Mouse (Mus musculus): ENCODE measurements around the gene Thg1l. TPM values are rescaled to one million over a fixed set of nuclear protein-coding genes. Genes with fewer than 3 reads are reported as not detected.

Thg1l gene
- polyA plus RNA-seq, 1 experiment, result not detected

DNA sequence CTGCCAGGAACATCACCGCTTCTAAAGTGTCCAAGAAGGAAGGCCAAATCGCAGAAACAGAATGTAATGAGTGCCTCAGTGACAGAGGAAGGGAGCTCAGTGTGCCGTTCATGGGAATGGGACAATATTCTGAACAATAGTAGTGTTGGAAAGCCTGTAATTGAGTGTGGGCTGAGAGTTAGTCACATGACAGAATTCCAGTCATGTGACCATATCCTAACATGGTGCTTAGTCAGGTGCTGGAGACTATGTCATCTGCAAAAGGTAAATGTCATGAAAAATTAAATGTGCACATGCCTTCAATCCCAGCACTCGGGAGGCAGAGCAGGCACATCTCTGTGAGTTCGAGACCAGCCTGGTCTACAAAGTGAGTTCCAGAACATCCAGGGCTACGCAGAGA, 37.3 kb downstream of the Thg1l start:
- TF ChIP-seq CTCF (IDR thresholded peaks at IDR 0.05; ENCODE audit: insufficient read depth, low read depth, low read length) (no peak), POLR2A (IDR thresholded peaks at IDR 0.05; ENCODE audit: insufficient read depth, low read depth, low read length) (no peak)
- 94% methylated on average over 6 of the region's 6 CpGs for WGBS
- H3K4me3 ChIP-seq (ENCODE audit: insufficient read depth, low read depth, low read length), result no peak overlapping the region
- no peaks in the 10 kb centered on the region for H3K4me1 ChIP-seq (ENCODE audit: control insufficient read depth, insufficient read depth, low read length)
- no peak overlapping the region for H3K27ac ChIP-seq (ENCODE audit: insufficient read depth, low read depth, low read length)

DNA sequence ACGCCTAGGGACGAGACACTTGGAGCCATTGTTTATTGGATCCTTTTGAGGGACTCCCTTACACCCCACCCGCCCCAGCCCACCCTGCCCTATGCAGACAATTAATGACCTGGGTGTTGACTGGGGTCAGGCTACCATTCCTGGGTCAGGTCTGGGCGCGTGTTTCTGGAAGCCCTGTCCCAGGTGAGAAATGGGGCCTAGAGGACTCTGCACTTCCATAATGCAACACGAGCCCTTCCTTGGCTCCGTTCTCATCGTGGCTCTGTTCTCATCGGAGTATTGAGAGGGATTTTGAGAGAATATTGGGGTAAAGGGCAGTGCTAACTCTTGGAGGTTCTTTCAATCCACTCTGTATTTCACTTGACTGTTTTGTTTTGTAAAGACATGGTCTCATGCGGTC, 39.1 kb downstream of the Thg1l start:
- TF ChIP-seq POLR2A (IDR thresholded peaks at IDR 0.05; ENCODE audit: insufficient read depth, low read depth, low read length), result no peak
- no peak for TF ChIP-seq CTCF (IDR thresholded peaks at IDR 0.05; ENCODE audit: insufficient read depth, low read depth, low read length)
- Histone ChIP-seq H3K27ac (ENCODE audit: insufficient read depth, low read depth, low read length) (no peak overlapping the region), H3K4me3 (ENCODE audit: insufficient read depth, low read depth, low read length) (no peak overlapping the region), H3K4me1 (ENCODE audit: control insufficient read depth, insufficient read depth, low read length) (peaks cover 6% of the 10 kb centered on the region)
- WGBS, result 96% methylated on average over 10 of the region's 10 CpGs

GRCm38 (mm10) chr11:45910701-45911100, 44.6 kb downstream of the Thg1l start:
- TF ChIP-seq CTCF (IDR thresholded peaks at IDR 0.05; ENCODE audit: insufficient read depth, low read depth, low read length), result no peak
- TF ChIP-seq POLR2A (IDR thresholded peaks at IDR 0.05; ENCODE audit: insufficient read depth, low read depth, low read length), result no peak
- peaks cover 11% of the 10 kb centered on the region for H3K4me1 ChIP-seq (ENCODE audit: control insufficient read depth, insufficient read depth, low read length)
- 22% methylated on average over 5 of the region's 5 CpGs for WGBS
- H3K27ac ChIP-seq (ENCODE audit: insufficient read depth, low read depth, low read length), result no peak overlapping the region
- H3K4me3 ChIP-seq (ENCODE audit: insufficient read depth, low read depth, low read length), result no peak overlapping the region

- no peak for TF ChIP-seq CTCF (IDR thresholded peaks at IDR 0.05; ENCODE audit: insufficient read depth, low read depth, low read length)
- no peak for TF ChIP-seq POLR2A (IDR thresholded peaks at IDR 0.05; ENCODE audit: insufficient read depth, low read depth, low read length)
- Histone ChIP-seq H3K4me3 (ENCODE audit: insufficient read depth, low read depth, low read length) (no peak overlapping the region), H3K27ac (ENCODE audit: insufficient read depth, low read depth, low read length) (no peak overlapping the region), H3K4me1 (ENCODE audit: control insufficient read depth, insufficient read depth, low read length) (peaks cover 11% of the 10 kb centered on the region)
- WGBS, result 98% methylated on average over 7 of the region's 7 CpGs
These were observed 46.4 kb downstream of the Thg1l start for GRCm38 (mm10) chr11:45908894-45909293.

- peaks cover 11% of the 10 kb centered on the region for H3K4me1 ChIP-seq (ENCODE audit: control insufficient read depth, insufficient read depth, low read length)
- WGBS, result 93% methylated on average over 7 of the region's 7 CpGs
- H3K27ac ChIP-seq (ENCODE audit: insufficient read depth, low read depth, low read length), result no peak overlapping the region
- H3K4me3 ChIP-seq (ENCODE audit: insufficient read depth, low read depth, low read length), result no peak overlapping the region
- TF ChIP-seq POLR2A (IDR thresholded peaks at IDR 0.05; ENCODE audit: insufficient read depth, low read depth, low read length), result no peak
- TF ChIP-seq CTCF (IDR thresholded peaks at IDR 0.05; ENCODE audit: insufficient read depth, low read depth, low read length), result no peak
These were observed 47.2 kb downstream of the Thg1l start for GRCm38 (mm10) chr11:45908070-45908469.

GRCm38 (mm10) chr11:45907301-45907700, 48.0 kb downstream of the Thg1l start:
- TF ChIP-seq POLR2A (IDR thresholded peaks at IDR 0.05; ENCODE audit: insufficient read depth, low read depth, low read length) (no peak), CTCF (IDR thresholded peaks at IDR 0.05; ENCODE audit: insufficient read depth, low read depth, low read length) (no peak)
- peaks cover 11% of the 10 kb centered on the region for H3K4me1 ChIP-seq (ENCODE audit: control insufficient read depth, insufficient read depth, low read length)
- WGBS, result 80% methylated on average over 5 of the region's 5 CpGs
- H3K27ac ChIP-seq (ENCODE audit: insufficient read depth, low read depth, low read length), result no peak overlapping the region
- no peak overlapping the region for H3K4me3 ChIP-seq (ENCODE audit: insufficient read depth, low read depth, low read length)

DNA sequence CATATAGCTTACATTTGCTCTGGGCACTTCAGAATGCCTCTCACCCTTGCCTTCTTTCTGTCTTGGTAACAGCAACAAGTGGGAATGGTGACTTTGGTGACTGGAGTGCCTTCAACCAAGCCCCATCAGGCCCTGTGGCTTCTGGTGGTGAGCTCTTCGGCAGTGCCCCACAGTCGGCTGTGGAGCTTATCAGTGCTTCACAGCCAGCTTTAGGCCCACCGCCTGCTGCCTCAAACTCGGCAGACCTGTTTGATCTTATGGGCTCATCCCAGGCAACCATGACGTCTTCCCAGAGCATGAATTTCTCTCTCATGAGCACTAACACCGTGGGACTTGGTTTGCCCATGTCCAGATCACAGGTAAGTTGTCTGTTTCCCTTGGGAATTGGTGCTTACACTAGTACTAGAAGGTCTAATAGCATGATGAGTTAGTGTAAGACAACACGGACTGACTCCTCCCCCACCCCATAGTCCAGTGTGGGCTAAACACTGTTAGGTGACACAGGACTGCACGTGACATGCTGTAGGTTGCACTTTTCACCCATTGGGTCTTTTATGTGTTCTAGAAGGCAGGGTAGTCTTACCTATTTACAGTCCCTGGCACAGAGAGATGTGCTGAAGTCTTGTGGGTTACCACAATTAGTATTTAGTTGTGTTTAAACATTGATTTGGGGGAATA, 49.0 kb downstream of the Thg1l start:
- WGBS, result 95% methylated on average over 8 of the region's 8 CpGs

DNA sequence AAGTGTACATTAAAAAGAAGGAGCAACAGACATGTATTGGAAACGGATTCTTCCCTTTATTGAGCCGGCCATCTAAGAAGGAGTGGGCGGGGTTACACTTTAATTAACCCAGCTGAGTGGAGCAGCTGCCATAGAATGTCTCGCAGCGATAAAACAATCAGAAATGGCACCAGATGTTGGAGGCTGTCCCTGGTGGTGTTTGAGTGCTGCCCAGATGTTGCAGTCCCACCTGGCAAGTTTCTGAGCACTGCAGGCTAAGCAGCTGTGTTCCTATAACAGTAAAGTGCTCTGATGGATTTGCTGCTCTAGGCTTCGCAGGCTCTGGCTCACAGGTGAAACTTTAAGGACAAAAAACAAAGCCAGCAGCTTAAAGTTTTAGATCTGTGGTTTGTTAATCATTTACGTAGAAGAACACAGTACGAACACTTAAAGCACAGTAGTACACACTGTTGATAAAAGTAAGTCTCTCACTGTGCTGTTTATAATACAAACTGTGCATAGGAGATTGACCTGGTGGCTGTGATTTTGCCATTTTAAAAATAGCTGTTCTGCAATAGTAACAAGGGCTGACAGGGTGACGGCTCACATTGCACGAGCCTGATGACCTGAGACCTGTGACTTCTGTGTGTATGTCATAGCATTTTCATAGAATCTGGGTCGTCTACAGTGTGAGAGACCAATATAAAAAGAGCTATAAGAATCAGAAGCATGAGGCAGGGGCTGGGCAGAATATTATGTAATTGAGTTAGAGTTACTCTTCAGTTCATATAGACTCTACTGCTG, 54.9 kb downstream of the Thg1l start:
- Histone ChIP-seq H3K27ac (ENCODE audit: insufficient read depth, low read depth, low read length) (no peak overlapping the region), H3K4me3 (ENCODE audit: insufficient read depth, low read depth, low read length) (no peak overlapping the region), H3K4me1 (ENCODE audit: control insufficient read depth, insufficient read depth, low read length) (peaks cover 4% of the 10 kb centered on the region; the same call in 1 of the 2 replicates)
- no peak for TF ChIP-seq POLR2A (IDR thresholded peaks at IDR 0.05; ENCODE audit: insufficient read depth, low read depth, low read length)
- no peak for TF ChIP-seq CTCF (IDR thresholded peaks at IDR 0.05; ENCODE audit: insufficient read depth, low read depth, low read length)
- 82% methylated on average over 11 of the region's 11 CpGs for WGBS

More for the DNA sequence above, 49.0 kb downstream of the Thg1l start:
- Histone ChIP-seq H3K4me1 (ENCODE audit: control insufficient read depth, insufficient read depth, low read length) (peaks cover 5% of the 10 kb centered on the region), H3K4me3 (ENCODE audit: insufficient read depth, low read depth, low read length) (no peak overlapping the region), H3K27ac (ENCODE audit: insufficient read depth, low read depth, low read length) (no peak overlapping the region)
- TF ChIP-seq CTCF (IDR thresholded peaks at IDR 0.05; ENCODE audit: insufficient read depth, low read depth, low read length), result no peak
- TF ChIP-seq POLR2A (IDR thresholded peaks at IDR 0.05; ENCODE audit: insufficient read depth, low read depth, low read length), result no peak

DNA sequence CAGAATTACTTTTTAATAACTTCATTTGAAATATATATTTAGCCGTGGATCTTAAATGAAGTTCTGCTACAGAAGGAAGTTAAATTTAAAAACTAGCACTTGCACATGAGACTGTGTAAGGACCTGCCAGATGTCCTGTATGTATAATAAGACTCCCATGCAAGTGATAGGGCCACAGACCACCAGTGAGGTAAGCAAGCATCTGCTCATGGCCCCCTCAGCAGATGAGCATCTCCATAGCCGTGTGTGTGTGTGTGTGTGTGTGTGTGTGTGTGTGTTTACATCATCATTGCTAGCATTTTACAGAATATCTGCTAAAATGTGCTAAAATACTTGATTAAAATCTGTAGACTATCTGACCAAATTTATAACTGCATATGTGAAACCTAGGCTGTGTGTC, 57.9 kb downstream of the Thg1l start:
- H3K27ac ChIP-seq (ENCODE audit: insufficient read depth, low read depth, low read length), result no peak overlapping the region
- H3K4me1 ChIP-seq (ENCODE audit: control insufficient read depth, insufficient read depth, low read length), result peaks cover 4% of the 10 kb centered on the region; the same call in 1 of the 2 replicates
- H3K4me3 ChIP-seq (ENCODE audit: insufficient read depth, low read depth, low read length), result no peak overlapping the region
- WGBS, result 80% methylated on average over 2 of the region's 2 CpGs
- TF ChIP-seq POLR2A (IDR thresholded peaks at IDR 0.05; ENCODE audit: insufficient read depth, low read depth, low read length), result no peak
- TF ChIP-seq CTCF (IDR thresholded peaks at IDR 0.05; ENCODE audit: insufficient read depth, low read depth, low read length), result no peak

Other genes with a start within 250 kb of the Thg1l start
- gene Clint1, start 103.4 kb downstream of the Thg1l start, polyA plus RNA-seq (2012; ENCODE audit: insufficient read depth, insufficient read length, low replicate concordance, missing spikeins), result not detected in 2 replicates
- not detected in 2 replicates for gene Lsm11, start 10.6 kb downstream of the Thg1l start, polyA plus RNA-seq (2012; ENCODE audit: insufficient read depth, insufficient read length, low replicate concordance, missing spikeins)
- gene Sox30, start 24.8 kb upstream of the Thg1l start, polyA plus RNA-seq (2012; ENCODE audit: insufficient read depth, insufficient read length, low replicate concordance, missing spikeins), result not detected in 2 replicates
- gene Gm12166, start 96.8 kb upstream of the Thg1l start, polyA plus RNA-seq (2012; ENCODE audit: insufficient read depth, insufficient read length, low replicate concordance, missing spikeins), result not detected in 2 replicates
- not detected in 2 replicates for gene Adam19, start 100.5 kb upstream of the Thg1l start, polyA plus RNA-seq (2012; ENCODE audit: insufficient read depth, insufficient read length, low replicate concordance, missing spikeins)
- gene Nipal4, start 211.0 kb upstream of the Thg1l start, polyA plus RNA-seq (2012; ENCODE audit: insufficient read depth, insufficient read length, low replicate concordance, missing spikeins), result not detected in 2 replicates

Data from olfactory bulb, adult 2 months (tissue).